Mouse (Mus musculus) liver, embryonic 14.5 days (tissue): ENCODE measurements around the gene Hormad2. TPM values are rescaled to one million over a fixed set of nuclear protein-coding genes. Genes with fewer than 3 reads are reported as not detected.

Source experiments
- ATAC-seq: fragments of 200-750 bp; cut with Nextera tagmentation; 2 replicates; pipeline ENCODE4 v1.8.0; 2017; ENCODE audit warnings: moderate number of reproducible peaks, mild to moderate bottlenecking, moderate library complexity; ENCODE audit not compliant: insufficient read depth
- DNase-seq, 3 experiments: peaks; one replicate each; pipeline ENCODE4 v3.0.0-alpha.2; 2012 to 2013; ENCODE audit warnings: low read depth in 3 of 3, low spot score in 3 of 3
- H3K27ac ChIP-seq: fragments of 300-500 bp; sonication (generic); 2 replicates; pipeline ENCODE4 v1.5.1; 2014; ENCODE audit warnings: moderate library complexity, mild to moderate bottlenecking, control low read depth, inconsistent platforms
- H3K27me3 ChIP-seq: fragments of 300-500 bp; sonication (generic); 2 replicates; pipeline ENCODE4 v1.6.1; 2014; ENCODE audit warnings: mild to moderate bottlenecking, low read length, moderate library complexity; ENCODE audit not compliant: control insufficient read depth, insufficient read depth
- H3K36me3 ChIP-seq: fragments of 300-500 bp; sonication (generic); replicated peaks from 2 replicates; pipeline ENCODE4 v1.6.1; 2014; ENCODE audit warnings: low read depth; ENCODE audit not compliant: control insufficient read depth, insufficient read depth
- H3K4me1 ChIP-seq, 2 experiments: fragments of 200-500 bp in 1 of 2; fragments of 300-500 bp in 1 of 2; sonication (generic) in 1 of 2; replicated peaks; 2 replicates each; pipeline ENCODE4 v1.6.1; 2012 to 2014; ENCODE audit warnings: antibody characterized with exemption in 1 of 2, inconsistent platforms in 1 of 2, low read length in 1 of 2; ENCODE audit not compliant: control insufficient read depth in 2 of 2, insufficient read depth in 2 of 2
- H3K4me2 ChIP-seq: fragments of 300-500 bp; sonication (generic); 2 replicates; pipeline ENCODE4 v1.6.1; 2014; ENCODE audit warnings: low read depth, mild to moderate bottlenecking, control low read depth, moderate library complexity
- H3K4me3 ChIP-seq, 2 experiments: fragments of 200-500 bp in 1 of 2; fragments of 300-500 bp in 1 of 2; sonication (generic) in 1 of 2; 2 replicates each; pipeline ENCODE4 v1.5.1; 2012 to 2014; ENCODE audit warnings: low read depth in 2 of 2, low read length in 2 of 2, mild to moderate bottlenecking in 2 of 2, control low read depth in 1 of 2, inconsistent platforms in 1 of 2, moderate library complexity in 1 of 2; ENCODE audit not compliant: insufficient read depth in 1 of 2
- H3K9ac ChIP-seq: fragments of 300-500 bp; sonication (generic); replicated peaks from 2 replicates; pipeline ENCODE4 v1.6.1; 2014; ENCODE audit warnings: mild to moderate bottlenecking, control low read depth, moderate library complexity
- H3K9me3 ChIP-seq: fragments of 300-500 bp; sonication (generic); 2 replicates; pipeline ENCODE4 v1.6.1; 2016; ENCODE audit warnings: low read length, mixed read lengths; ENCODE audit not compliant: control insufficient read depth
- CTCF ChIP-seq: IDR thresholded peaks from 2 replicates; pipeline ENCODE4 v1.5.1; 2016; ENCODE audit warnings: antibody characterized with exemption, low read depth, control low read depth
- EP300 ChIP-seq: IDR thresholded peaks from 2 replicates; pipeline ENCODE4 v1.6.1; 2016; ENCODE audit warnings: antibody characterized with exemption, low read depth
- WGBS: fragments of 180-500 bp; shearing (Covaris S2); extraction: QIAGEN DNeasy Blood & Tissue Kit; methylation state at CpG from one replicate; pipeline ENCODE4 v1.1.7; 2014; ENCODE audit not compliant: insufficient replicate concordance; 5-methylcytosine and 5-hydroxymethylcytosine counted together
- polyA plus RNA-seq, 2 experiments: library from polyadenylated mRNA; depleted of rRNA in 1 of 2; stranded (reverse) in 1 of 2; unstranded in 1 of 2; fragments of >200 nt; fragmentation: Nextera tagmentation in 1 of 2; extraction: Ambion mirVana in 1 of 2; gene quantifications; 2 replicates each; pipeline versions ENCODE4 v1.2.1 to v1.2.3; 2012 to 2014

Hormad2 gene
- polyA plus RNA-seq, 2 experiments, result 0.32 to 0.33 TPM

DNA sequence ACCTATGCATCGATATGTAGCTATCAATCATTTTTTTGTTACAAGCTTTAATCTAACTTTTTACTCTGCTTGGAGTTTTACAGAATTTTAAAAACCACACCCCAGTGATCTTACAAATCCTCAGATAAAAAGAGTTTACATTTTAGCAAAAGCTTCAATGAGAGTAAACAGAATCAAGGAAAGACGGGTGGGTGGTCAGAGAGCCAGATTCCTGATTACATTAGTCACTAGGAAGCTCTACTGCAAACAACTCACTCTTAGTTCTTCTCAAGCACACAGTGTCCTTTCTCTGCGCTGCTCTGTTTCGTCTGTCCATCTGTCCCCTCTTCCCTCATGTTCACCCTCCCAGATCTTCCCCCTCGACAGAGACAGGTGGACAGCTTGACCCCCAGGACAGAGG lies 123.6 kb downstream of the Hormad2 start:
- H3K9ac ChIP-seq, result no peak overlapping the region
- WGBS, result 53% methylated on average over 5 of the region's 5 CpGs

GRCm38 (mm10) chr11:4312180-4312579 lies 128.7 kb downstream of the Hormad2 start:
- no peak for TF ChIP-seq CTCF
- TF ChIP-seq EP300, result no peak
- Histone ChIP-seq H3K27me3 (no peaks in the 10 kb centered on the region), H3K36me3 (no peaks in the 10 kb centered on the region), H3K9ac (no peak overlapping the region), H3K4me2 (no peak overlapping the region), H3K4me3 (no peak overlapping the region), H3K4me1 (0 out of 4 replicates have a peak, but pooled peaks cover 0 to 1% of the 10 kb centered on the region in 2 experiments), H3K9me3 (no peaks in the 10 kb centered on the region), H3K27ac (no peak overlapping the region)
- DNase-seq (no peak), ATAC-seq (no peak)
- 59% methylated on average over 4 of the region's 4 CpGs for WGBS

More for the DNA sequence above, 123.6 kb downstream of the Hormad2 start:
- Histone ChIP-seq H3K36me3 (no peaks in the 10 kb centered on the region), H3K4me1 (0 out of 4 replicates have a peak, but pooled peaks cover 0 to 1% of the 10 kb centered on the region in 2 experiments), H3K4me3 (no peak overlapping the region), H3K9me3 (no peaks in the 10 kb centered on the region), H3K27ac (no peak overlapping the region), H3K27me3 (no peaks in the 10 kb centered on the region), H3K4me2 (no peak overlapping the region)
- no peak for ATAC-seq
- TF ChIP-seq CTCF (no peak), EP300 (no peak)
- DNase-seq, result no peak

GRCm38 (mm10) chr11:4310324-4310723 lies 130.6 kb downstream of the Hormad2 start:
- no peaks in the 10 kb centered on the region for H3K36me3 ChIP-seq
- H3K4me1 ChIP-seq, result no peaks in the 10 kb centered on the region
- no peak for DNase-seq
- H3K4me2 ChIP-seq, result no peak overlapping the region
- no peak for ATAC-seq
- 68% methylated on average over 4 of the region's 4 CpGs for WGBS
- no peak overlapping the region for H3K9ac ChIP-seq
- H3K27me3 ChIP-seq, result no peaks in the 10 kb centered on the region
- TF ChIP-seq CTCF, result no peak
- TF ChIP-seq EP300, result no peak
- no peaks in the 10 kb centered on the region for H3K9me3 ChIP-seq
- H3K4me3 ChIP-seq, result no peak overlapping the region
- no peak overlapping the region for H3K27ac ChIP-seq

DNA sequence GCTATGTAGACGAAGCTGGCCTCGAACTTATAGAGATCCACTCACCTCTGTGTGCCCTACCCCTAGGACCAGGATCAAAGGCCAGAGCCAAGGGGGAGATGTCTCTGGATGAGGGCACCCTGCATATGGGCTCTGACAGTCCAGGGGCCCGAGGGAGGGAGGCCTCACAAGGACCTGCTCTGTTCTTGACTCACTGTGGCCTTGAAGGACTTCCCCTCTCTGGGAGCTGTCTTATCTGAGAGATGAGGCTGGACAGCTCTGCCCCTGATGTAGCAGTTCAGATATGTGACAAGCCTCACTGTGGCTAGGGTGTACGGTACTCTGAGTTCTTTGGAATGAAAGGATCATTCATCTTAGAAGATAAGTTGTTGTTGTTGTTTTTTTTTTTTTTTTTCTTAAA lies 131.3 kb downstream of the Hormad2 start:
- DNase-seq, result no peak
- Histone ChIP-seq H3K36me3 (no peaks in the 10 kb centered on the region), H3K4me2 (no peak overlapping the region)

GRCm38 (mm10) chr11:4308514-4309450 lies 132.1 kb downstream of the Hormad2 start:
- H3K4me2 ChIP-seq, result no peak overlapping the region

More for the DNA sequence above, 131.3 kb downstream of the Hormad2 start:
- H3K4me3 ChIP-seq, result no peak overlapping the region
- ATAC-seq, result no peak
- no peak overlapping the region for H3K9ac ChIP-seq
- no peaks in the 10 kb centered on the region for H3K27me3 ChIP-seq
- no peak for TF ChIP-seq EP300
- no peaks in the 10 kb centered on the region for H3K9me3 ChIP-seq
- WGBS, result 40% methylated on average over 4 of the region's 4 CpGs
- H3K4me1 ChIP-seq, result no peaks in the 10 kb centered on the region
- no peak overlapping the region for H3K27ac ChIP-seq

More at GRCm38 (mm10) chr11:4308514-4309450, 132.1 kb downstream of the Hormad2 start:
- H3K36me3 ChIP-seq, result no peaks in the 10 kb centered on the region
- no peak overlapping the region for H3K9ac ChIP-seq
- no peak overlapping the region for H3K27ac ChIP-seq
- ATAC-seq (no peak), DNase-seq (no peak)
- no peak overlapping the region for H3K4me3 ChIP-seq
- no peaks in the 10 kb centered on the region for H3K4me1 ChIP-seq
- TF ChIP-seq EP300, result no peak
- TF ChIP-seq CTCF, result no peak
- H3K9me3 ChIP-seq, result no peaks in the 10 kb centered on the region
- no peaks in the 10 kb centered on the region for H3K27me3 ChIP-seq
- 41% methylated on average over 25 of the region's 25 CpGs for WGBS
